Mouse (Mus musculus) adrenal gland, postnatal 25 days (tissue): ENCODE results near the gene Fabp7. TPM values are rescaled to one million over a fixed set of nuclear protein-coding genes. Genes with fewer than 3 reads are reported as not detected.

Experiments used
- DNase-seq: peaks from one replicate; pipeline ENCODE4 v3.0.0; 2021; ENCODE audit warnings: mixed read lengths
- long read RNA-seq: library from polyadenylated mRNA; stranded (forward); transcript quantifications from one replicate; pipeline ENCODE4 v2.0.0, GENCODE M21; 2021
- total RNA-seq: library from RNA; stranded (reverse); gene quantifications from 2 replicates; pipeline ENCODE4 v1.2.3, GENCODE M21; 2021

Gene Fabp7
- 0.97 TPM in 1 of 2 replicates, not detected in the other for total RNA-seq
- long read RNA-seq, partial matches to known transcripts = 0 of 1 reads
- long read RNA-seq, other reads (novel, unspliced or antisense) = 0 of 1 reads

DNA sequence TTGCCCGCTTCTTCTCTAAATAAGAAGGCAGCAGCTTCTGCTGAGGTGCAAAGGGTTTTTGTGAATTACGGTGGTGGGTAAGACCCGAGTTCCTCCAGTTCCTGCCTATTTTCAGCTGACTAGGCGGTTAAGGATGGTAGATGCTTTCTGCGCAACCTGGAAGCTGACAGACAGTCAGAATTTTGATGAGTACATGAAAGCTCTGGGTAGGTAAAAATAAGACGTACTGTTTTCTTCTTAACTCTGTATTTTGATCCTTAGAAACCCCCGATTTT lies at the start of gene Fabp7:
Gene Fabp7 (plus strand): TSS at position 6 of the 275 bp plus-strand sequence.
- no peak for DNase-seq

DNA sequence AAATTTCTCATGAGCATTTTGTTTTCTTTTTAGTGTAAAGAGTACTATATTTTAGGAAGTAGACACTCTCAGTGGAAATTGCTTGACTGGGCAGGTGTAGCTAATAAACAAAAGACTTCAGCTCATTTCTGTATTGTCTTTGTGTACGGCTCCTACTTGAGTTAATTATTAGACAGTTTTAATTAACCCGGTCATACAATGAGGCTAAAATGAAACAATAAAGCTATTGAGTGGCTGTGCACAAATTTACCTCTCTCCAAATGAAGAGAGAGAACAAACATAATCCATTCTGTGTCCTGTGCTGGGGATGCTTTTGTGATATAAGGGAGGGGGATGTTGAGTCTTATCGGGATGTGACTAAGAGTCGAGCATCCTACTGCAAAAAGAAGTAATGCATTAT lies 43.9 kb upstream of the Fabp7 start:
- no peak for DNase-seq

DNA sequence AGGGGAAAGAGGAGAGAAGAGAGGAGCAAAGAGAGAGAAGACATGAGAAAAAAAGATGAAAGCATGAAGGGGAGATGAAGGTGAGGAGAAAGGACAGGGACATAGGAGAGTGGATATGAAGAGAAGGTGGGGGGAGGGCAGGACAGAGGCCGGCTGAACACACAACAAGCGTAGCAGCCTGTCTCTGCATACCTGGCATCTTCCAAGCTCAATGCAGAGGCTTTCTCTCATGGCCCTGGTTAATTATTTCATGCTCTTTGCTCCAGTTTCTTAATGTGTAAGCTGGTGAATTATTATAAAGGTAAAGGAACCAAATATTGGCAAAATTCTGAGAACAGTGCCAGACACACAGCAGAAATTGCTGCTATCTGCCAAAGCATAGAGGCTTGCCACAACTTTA lies 43.3 kb upstream of the Fabp7 start:
- no peak for DNase-seq

DNA sequence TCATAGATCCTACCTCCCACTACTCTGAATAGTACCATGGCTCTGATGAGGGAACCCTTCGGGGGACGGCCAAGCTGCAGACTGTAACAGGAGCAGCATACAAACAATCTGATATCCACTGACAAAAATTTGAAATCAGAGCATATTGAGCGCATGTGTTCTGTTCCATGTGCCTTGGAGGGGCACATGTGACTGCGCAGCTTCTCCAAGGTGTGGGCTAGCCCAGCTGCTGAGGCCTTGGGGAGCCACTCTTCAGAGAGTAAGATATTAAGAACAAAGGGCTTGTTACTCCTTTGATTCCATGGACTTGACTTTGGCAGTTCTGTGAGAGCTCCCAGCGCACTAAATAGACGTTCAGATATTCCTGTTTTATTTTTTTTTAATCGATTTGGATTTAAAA lies 41.6 kb upstream of the Fabp7 start:
- no peak for DNase-seq

DNA sequence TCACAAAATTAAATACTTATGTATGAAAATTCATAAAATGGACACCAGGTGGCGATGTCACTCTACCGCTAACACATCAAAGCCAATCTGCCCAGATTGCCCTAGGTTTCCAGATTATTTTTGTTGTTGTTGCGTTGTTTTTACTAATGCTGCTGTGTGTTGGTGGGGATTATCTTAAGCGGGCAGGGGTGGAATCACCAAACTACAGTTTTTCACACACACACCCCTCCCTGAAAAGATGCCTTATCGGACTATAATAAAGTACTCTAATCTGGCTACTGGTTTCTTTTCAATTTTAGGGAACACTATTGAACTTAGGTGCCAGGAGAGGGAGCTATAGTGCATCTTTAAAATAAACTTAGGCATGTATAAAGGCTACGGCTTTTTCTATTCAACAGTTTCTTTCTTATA lies 41.1 kb upstream of the Fabp7 start:
- peak; percentile 7 for DNase-seq

DNA sequence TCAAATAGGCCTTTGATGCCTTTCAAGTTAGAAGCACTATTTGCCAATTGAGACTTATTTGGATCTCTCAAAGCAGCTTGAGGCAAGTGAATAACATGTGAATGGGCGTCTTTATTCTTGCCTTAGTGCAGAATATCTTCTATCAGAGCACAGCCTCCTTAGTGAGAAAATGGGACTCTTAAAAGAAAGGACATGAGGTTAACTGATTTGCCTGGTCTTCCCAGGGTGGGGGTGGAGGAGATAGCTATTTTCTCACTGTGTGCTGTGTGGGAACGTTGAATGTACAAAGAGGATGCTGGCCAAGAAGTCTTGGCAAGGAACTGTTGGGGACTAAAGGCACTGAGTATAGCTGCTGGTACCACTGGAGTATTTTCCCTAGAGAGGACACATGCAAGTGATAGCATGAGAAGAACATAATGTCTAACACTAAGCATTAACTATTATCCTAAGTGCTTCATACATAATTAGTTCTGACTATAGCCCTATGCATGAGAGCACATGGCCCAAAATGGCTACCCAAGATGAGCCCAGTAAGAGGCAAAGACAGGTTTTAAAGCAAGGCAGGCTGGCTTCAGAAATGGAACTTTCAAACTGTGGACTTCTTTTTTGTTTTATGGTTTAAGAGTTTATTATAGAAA lies 40.4 kb upstream of the Fabp7 start:
- no peak for DNase-seq

DNA sequence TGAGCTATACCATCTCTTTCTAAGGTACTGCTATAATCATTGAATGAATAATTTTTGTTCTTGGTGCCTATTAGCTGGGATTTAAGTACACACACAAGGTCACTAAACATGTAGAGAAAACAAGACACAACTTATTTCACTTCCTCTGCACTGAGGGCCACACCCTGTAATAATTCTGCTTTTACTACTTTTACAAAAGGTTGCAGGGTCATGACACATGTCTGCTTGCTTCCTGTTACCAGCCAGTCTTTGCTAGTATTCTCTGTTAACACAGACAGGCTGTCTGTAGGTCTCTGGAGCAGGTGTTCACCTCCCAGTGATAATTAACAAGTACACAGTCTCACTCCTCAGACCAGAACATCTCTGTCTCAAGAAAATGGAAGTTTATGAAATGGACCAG lies 39.2 kb upstream of the Fabp7 start:
- DNase-seq = no peak

DNA sequence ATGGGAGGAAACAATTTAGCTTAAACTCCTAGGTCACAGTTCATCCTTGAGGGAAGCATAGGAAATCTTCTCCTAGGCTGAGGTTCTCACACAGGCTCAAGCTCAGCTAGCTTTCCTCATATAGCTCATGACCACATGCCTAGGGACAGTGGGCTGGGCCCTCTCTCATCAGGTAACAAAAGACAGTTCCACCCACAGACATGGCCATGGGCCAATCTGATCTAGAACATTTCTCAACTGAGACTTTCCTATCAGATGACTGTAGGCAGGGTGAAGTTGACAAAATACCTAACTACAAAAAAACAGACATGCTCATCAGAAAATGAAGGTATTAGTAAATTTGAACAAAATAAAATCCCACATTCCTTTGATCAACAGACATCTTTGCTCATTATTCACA lies 37.6 kb upstream of the Fabp7 start:
- no peak for DNase-seq

DNA sequence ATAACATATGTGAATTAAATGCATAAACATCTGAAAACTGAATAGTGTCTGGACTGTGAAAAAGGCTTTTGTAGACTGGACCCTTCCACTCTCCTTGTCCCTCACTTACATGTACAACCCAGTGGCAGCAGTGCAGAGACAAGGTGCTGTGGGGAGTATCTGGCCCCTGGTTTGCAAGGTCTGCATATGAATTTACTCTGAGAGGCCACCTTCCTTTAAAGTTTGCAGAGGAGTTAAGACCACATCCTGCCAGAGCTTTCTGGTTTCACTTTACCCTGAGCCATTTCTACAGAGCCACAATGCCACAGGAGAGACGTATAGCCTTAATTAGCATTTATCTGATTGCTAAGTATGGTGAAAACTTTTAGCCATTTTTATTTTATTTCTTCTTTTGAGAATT lies 31.3 kb upstream of the Fabp7 start:
- no peak for DNase-seq

DNA sequence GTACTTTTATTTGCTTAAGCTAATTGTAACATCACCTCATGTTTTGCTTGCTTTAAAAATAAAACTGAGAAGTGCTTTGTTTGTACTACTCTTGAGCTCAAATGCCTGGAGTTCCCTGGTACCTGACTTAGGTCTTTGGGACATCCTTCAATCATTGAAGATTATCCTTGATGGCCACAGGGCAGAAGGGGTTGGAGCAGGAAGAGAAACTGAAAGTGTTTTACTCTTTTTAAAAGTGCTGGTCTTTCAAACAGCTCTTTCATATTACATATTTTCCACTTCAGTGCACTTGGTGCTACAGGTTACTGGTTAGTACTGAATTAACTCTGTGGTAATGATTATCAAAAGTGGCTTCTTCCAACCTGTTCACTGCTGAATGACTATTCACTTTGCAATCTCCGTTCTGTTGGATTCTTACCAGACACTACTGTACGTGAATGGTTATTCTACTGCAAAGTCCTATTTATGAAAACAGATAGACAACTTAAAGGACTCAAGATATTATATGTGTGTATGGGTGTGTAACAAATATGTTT lies 29.4 kb upstream of the Fabp7 start:
- no peak for DNase-seq

DNA sequence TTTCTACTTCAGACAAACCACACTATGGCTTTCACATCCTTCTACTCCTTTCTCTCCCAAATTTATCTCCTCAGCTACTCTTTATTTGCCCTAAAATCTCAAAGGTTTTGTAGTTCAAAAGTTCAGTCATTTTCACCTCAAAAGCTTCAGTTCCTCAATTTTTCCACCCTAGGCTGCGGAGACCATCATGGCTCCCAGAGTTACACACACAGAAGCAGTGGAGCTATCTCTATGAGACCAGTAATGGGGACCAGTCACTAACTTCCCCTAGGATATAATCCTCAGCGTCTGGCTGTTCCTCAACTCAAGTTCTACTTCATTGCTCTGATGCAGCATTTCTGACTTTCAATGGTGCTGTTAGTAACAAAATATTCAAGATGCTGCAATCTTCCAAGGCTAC lies 25.7 kb upstream of the Fabp7 start:
- DNase-seq = no peak

DNA sequence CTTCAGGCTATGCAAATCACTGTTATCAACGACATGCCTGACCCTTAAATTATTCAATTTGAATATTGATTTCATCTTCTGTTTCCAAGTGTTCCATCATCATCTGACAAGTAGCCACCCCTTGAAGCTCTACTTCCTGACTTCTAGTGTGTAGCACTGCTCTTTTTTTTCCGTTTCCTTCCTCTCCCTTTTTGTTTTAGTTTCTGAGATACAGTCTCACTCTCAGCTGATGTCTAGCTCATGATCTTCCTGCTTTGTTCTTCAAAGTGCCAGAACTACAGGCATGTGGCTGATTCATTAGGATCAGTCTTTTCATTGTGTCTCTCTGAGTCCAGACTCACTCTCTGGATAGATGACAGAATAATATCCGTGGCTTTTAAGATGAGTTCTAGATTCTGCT lies 24.0 kb upstream of the Fabp7 start:
- DNase-seq = no peak

DNA sequence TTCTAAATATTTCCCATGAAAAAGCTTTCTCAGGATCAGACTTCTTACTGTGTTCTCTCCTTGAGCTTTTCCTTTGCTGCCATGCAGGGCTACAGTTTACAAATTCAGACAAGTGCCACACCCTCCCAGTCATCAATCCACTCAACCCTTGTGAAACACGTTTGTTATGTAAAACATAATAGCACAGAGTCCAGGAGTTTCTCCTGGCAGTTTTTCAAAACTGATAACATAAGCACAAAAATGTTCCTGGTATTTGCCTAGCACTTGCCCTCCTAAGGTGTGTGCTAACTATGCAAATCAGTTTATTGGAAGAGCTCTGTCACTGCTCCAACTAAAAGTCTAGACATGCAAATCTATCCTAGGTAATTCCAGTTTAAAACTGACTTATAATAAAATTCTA lies 21.6 kb upstream of the Fabp7 start:
- no peak for DNase-seq

DNA sequence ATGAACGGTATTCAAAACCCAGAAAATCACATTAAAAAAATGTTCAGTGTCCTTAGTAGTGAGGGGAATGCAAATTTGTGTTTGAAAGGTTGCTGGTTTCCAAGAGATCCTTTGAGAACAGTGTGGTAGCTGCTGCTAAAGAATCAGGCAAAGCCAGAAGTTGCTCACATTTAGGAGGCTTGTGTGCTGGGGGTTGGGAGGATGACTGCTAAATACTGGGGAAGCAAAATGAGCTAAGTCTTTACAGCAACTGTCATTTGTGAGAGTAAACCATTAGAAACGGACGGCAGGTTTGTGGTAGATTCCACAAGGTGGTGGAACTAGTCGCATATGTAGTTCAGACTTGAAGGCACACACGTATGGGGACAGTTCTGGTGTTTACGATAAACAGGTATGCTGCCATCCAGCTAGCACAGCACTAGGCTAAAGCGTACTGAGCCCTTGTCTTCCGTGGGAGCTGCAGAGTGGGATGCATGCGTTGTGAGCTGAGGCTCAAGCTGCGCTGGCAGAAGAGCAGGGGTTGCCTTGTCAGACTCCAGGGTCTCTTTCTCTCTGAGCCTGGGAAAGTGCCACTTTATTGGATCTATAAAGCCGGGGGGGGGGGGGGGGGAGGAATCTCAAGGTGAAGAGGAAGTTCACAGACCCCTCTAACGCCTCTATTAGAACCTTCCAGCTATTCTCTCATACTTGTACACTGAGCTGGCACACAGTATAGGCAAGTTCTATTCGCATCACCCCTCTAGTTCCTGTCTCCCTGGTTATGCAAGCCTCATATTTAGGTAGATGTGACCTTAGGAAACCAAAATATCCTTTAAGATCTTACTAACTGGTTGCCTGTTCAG lies 1.2 kb upstream of the Fabp7 start:
- DNase-seq = no peak

DNA sequence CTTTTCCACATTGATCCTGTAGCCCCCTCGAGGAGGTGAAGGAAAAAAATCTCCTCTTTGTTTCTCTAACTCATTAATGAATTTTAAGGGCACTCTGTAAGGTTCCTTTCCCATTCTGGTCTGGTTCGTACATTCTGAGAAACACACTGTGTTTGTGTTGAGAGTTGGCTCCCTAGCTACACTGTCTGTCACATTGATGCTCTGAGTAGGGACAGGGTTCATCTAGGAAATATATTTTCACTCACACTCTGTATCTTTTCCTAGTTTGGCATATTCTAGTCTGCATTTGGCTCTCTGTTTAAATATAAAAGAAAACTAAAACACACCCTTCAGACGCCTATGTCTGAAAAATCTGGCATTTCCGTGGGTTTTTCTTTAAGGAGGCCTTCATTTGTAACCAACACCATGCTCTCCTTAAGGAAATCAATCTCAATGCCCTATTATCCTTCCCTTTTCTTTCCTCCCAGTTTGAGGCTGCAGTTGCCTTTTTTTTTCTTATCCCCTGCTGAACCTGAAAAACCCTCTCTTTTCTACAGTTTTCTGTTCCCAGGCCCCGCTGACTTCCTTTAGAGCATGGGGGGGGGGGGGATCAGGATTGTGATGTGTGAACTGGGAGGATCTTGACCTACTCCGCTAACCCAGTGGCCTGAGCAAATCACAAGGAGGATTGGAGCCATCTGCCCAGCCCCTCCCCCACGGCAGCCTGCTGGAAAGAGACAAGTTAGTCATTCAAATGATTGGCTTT lies 378 bp upstream of the Fabp7 start:
- DNase-seq = peak; percentile 81

DNA sequence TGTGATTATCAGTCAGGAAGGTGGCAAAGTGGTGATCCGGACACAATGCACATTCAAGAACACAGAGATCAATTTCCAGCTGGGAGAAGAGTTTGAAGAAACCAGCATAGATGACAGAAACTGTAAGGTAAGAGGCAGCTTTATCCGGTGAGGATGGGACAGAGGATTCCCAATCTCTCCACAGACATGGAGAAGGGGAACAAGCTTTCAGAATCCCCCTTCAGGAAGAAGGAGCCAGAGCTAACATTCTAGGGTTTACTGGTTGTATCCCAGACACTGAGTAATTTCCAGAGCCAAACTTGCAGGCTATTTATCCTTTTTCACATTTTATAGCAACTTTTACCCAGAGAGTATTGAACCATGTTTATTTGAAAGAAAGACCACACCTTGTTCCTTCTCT lies 871 bp downstream of the Fabp7 start:
- DNase-seq = no peak

DNA sequence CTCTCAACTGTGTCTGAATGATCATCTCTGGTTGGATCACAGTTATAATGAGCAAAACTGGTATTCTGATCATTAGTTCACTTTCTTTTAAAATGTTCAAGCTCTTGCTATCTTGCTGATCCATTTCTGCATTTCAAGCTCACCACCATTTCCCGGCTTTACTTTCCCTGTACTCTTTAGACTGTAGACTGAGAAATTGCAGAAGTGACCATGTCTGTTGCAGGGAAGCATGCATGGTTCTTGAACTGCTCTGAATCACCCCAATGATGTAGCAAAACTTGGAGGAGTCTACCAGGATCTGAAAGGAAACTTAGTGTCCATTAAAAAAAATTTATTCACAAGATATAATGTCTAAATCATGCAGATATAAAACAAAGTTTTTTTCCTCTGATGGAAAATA lies 8.3 kb downstream of the Fabp7 start:
- no peak for DNase-seq

DNA sequence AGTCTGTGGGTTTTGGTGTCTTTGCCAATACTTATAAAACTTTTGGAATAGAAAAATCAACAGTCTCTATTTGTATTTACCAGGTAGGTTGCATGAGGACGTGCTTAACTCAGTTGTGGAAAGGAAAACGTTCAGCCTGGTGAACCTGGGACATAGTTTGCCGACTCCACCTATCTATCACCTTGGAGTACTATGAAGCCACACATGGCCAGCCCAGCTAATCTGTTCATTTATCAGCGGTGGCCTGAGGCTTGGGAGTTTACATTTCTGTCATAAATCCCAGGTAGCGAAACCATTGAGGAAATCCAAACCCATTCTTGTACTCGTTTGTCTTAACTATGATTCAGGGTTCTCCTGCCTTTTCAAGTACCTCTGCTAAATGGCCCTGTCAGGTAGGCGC lies 9.3 kb downstream of the Fabp7 start, which contains the start of gene Smpdl3a:
Gene Smpdl3a (plus strand): TSS at position 318 of the 400 bp plus-strand sequence.
- no peak for DNase-seq

DNA sequence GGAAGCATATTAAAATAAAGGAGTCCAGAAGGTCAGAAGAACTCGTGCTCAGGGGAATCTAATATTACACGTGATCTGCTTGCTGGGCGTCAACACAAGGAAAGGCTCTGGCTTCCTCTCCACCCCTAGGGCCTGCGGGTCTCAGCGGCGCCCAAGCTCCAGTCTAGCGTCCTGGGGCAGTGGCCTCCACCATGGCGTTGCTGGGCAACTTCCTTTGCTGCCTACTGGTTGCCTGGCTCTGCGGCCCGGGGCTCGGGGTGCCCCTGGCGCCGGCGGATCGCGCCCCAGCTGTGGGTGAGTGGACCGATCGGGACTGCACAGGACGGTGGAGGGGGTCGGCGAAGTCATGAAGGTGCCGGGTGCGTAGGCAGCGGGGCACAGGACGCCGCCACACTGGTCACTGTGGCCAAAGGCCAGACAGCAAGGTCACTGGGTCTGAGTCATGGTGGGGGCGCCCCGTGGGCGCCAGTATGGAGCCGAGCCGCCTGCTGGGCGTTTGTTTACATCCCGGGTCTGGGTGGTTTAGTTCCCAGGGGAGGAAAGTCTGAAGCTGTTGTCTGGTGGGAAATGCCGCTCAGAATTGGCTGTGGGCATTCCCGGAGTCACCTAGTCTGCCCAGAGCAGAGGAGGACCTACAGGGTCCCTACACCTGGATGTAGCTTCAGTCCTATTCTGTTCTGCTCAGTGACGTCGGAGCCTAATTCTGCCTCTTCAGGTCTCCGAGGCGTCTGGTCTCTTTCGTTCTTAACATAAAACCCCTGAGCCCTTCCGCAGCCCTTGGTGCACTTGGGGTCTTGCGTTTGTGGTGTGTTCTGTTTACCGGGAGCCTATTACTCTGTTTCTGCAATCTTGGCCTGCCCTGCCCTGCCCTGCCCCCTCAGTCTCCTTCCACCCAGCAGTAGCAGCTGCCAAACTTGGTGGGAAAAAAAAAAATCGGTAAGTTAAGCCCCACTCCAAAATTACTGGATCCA lies 10.1 kb downstream of the Fabp7 start:
- peak; percentile 75 for DNase-seq

DNA sequence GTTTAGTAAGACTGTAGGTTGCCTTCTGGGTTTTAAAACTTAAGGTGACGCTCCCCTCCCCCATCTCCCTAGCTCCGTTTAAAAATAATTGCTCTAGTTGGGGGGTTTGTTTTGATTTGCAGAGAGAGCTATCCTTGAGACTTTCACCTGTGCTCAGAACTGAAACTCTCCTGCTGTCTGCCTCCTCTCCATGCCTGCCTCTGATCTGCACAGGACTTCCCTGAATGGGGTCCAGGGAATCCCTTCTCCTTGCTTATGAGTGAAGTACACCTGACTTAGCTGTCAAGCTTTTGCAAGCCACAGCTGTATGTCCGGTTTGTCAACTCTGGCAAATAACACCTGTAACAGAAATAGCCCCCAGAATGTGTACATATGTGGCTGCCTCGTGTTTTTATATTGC lies 10.9 kb downstream of the Fabp7 start:
- no peak for DNase-seq

DNA sequence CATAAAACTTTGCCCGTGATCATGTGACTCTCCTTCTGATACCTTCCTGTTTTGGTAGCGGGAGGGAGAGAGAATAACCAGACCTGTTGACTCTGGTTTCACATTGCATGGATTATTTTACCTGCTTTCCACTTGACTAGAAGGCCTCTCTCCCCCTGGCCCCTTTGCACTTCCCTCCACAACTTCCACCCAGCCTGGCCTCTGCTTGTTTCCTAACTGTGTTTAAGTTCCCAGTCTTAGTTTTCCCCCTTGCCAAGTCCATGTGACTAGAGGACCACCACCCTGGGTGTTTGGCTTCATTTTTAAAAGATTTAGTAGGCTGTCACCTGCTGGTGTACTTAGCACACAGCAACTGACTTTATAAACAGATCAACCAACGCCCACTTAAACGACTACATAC lies 11.4 kb downstream of the Fabp7 start:
- no peak for DNase-seq

DNA sequence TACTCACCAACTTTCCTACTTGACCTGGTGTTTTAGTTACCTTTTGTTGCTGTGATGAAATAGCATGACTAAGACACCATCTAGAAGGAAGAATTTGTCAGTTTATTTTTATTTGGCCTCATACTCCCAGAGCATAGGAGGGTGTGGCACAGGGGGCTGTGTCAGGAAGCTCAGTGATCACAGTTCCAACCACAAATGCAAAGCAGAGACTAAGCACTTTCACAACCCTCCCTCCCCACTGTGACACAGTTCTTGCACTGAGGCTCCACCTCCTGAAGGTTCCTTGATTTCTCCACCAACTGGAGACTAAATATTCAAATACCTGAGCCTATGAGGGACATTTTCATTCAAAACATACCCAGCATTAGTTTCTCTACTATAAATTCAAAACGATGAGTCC lies 14.8 kb downstream of the Fabp7 start:
- no peak for DNase-seq
